Mouse (Mus musculus) C2C12 (cell line): ENCODE results near the gene Wnt3.

ENCODE experiments used
- CEBPB ChIP-seq: IDR thresholded peaks from one replicate; pipeline ENCODE4 v1.6.1; 2011; ENCODE audit warnings: low read depth, mild to moderate bottlenecking, control low read depth, moderate library complexity
- CTCF ChIP-seq: IDR thresholded peaks from one replicate; pipeline ENCODE4 v1.5.1; 2011; ENCODE audit not compliant: control insufficient read depth, insufficient read depth, insufficient read length
- FOSL1 ChIP-seq: IDR thresholded peaks from one replicate; pipeline ENCODE4 v1.8.0; 2011; ENCODE audit warnings: mild to moderate bottlenecking, low read length; ENCODE audit not compliant: poor library complexity, insufficient read depth, severe bottlenecking
- MAX ChIP-seq: IDR thresholded peaks from one replicate; pipeline ENCODE4 v1.6.1; 2011; ENCODE audit warnings: mild to moderate bottlenecking, control low read depth
- MYOD1 ChIP-seq: IDR thresholded peaks from one replicate; pipeline ENCODE4 v1.6.1; 2011; ENCODE audit warnings: low read depth; ENCODE audit not compliant: control insufficient read depth, insufficient read length
- MYOG ChIP-seq: IDR thresholded peaks from one replicate; pipeline ENCODE4 v1.6.1; 2011; ENCODE audit not compliant: control insufficient read depth, insufficient read length; ENCODE audit errors: extremely low read depth
- USF1 ChIP-seq: IDR thresholded peaks from one replicate; pipeline ENCODE4 v1.6.1; 2011; ENCODE audit warnings: low read depth, mild to moderate bottlenecking, control low read depth, moderate library complexity

DNA sequence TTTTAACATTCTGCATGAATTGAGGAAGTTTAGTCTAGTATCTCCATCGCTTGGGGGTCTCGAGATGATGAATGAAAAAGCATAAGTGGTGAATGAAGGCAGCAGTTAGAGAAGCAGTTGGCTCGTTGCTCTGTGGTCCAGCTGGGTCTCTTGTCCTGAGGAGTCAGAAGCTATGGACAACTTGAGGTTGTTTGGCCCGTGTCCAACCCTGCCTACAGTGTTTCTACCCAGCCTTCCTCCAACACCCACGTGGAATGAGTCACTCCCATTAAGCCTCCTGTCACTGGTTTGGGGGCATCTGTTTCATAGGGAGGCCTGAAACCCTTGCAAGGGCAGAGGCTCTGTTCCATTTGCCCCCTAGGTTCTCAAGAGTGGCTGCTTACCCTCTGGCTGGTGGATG is 16.0 kb downstream of the Wnt3 start:
- TF ChIP-seq MYOD1 (no peak), CTCF (no peak), MYOG (no peak), MAX (peak; percentile 49), FOSL1 (no peak), USF1 (no peak), CEBPB (no peak)
